Mouse (Mus musculus): ENCODE measurements around the gene Rnf39. TPM values are rescaled to one million over a fixed set of nuclear protein-coding genes. Genes with fewer than 3 reads are reported as not detected.

Gene Rnf39
- 4.0 and 5.1 TPM in 2 replicates for polyA plus RNA-seq (2012; rRNA removed)

- peak in 1 of 2 experiments; percentile 46 for DNase-seq (ENCODE audit: extremely low spot score in 1 of 2, low spot score in 1 of 2)
Measured at GRCm38 (mm10) chr17:36942791-36943471, at the start of gene Rnf39. Rnf39 (plus strand) TSS chr17:36942918.

GRCm38 (mm10) chr17:36893387-36893786 is 49.3 kb upstream of the Rnf39 start:
- DNase-seq (ENCODE audit: extremely low spot score in 1 of 2, low spot score in 1 of 2): no peak

GRCm38 (mm10) chr17:36896583-36896982 is 46.1 kb upstream of the Rnf39 start:
- DNase-seq (ENCODE audit: extremely low spot score in 1 of 2, low spot score in 1 of 2): peak in 1 of 2 experiments; percentile 64

GRCm38 (mm10) chr17:36897065-36897464 is 45.7 kb upstream of the Rnf39 start:
- no peak for DNase-seq (ENCODE audit: extremely low spot score in 1 of 2, low spot score in 1 of 2)

GRCm38 (mm10) chr17:36897552-36898205 is 45.0 kb upstream of the Rnf39 start, which contains the start of gene Trim31:
Trim31 (plus strand) TSS chr17:36898118.
- no peak for DNase-seq (ENCODE audit: extremely low spot score in 1 of 2, low spot score in 1 of 2)

- DNase-seq (ENCODE audit: extremely low spot score in 1 of 2, low spot score in 1 of 2): no peak
Measured at GRCm38 (mm10) chr17:36899376-36899775, 43.3 kb upstream of the Rnf39 start.

- peak in 1 of 2 experiments; percentile 61 for DNase-seq (ENCODE audit: extremely low spot score in 1 of 2, low spot score in 1 of 2)
Measured at GRCm38 (mm10) chr17:36900001-36900400, 42.7 kb upstream of the Rnf39 start.

GRCm38 (mm10) chr17:36900691-36901090 is 42.0 kb upstream of the Rnf39 start:
- DNase-seq (ENCODE audit: extremely low spot score in 1 of 2, low spot score in 1 of 2): no peak

GRCm38 (mm10) chr17:36903651-36904050 is 39.1 kb upstream of the Rnf39 start:
- DNase-seq (ENCODE audit: extremely low spot score in 1 of 2, low spot score in 1 of 2): no peak

GRCm38 (mm10) chr17:36908235-36908634 is 34.5 kb upstream of the Rnf39 start:
- no peak for DNase-seq (ENCODE audit: extremely low spot score in 1 of 2, low spot score in 1 of 2)

- DNase-seq (ENCODE audit: extremely low spot score in 1 of 2, low spot score in 1 of 2): no peak
Measured at GRCm38 (mm10) chr17:36909802-36910201, 32.9 kb upstream of the Rnf39 start.

GRCm38 (mm10) chr17:36912031-36912430 is 30.7 kb upstream of the Rnf39 start:
- no peak for DNase-seq (ENCODE audit: extremely low spot score in 1 of 2, low spot score in 1 of 2)

GRCm38 (mm10) chr17:36914108-36914507 is 28.6 kb upstream of the Rnf39 start:
- peak; percentile 53 to 90 for DNase-seq (ENCODE audit: extremely low spot score in 1 of 2, low spot score in 1 of 2)

- peak in 1 of 2 experiments; percentile 81 for DNase-seq (ENCODE audit: extremely low spot score in 1 of 2, low spot score in 1 of 2)
Measured at GRCm38 (mm10) chr17:36915076-36915475, 27.6 kb upstream of the Rnf39 start.

GRCm38 (mm10) chr17:36920239-36920638 is 22.5 kb upstream of the Rnf39 start:
- no peak for DNase-seq (ENCODE audit: extremely low spot score in 1 of 2, low spot score in 1 of 2)

GRCm38 (mm10) chr17:36922715-36923114 is 20.0 kb upstream of the Rnf39 start:
- DNase-seq (ENCODE audit: extremely low spot score in 1 of 2, low spot score in 1 of 2): no peak

GRCm38 (mm10) chr17:36923491-36923890 is 19.2 kb upstream of the Rnf39 start:
- DNase-seq (ENCODE audit: extremely low spot score in 1 of 2, low spot score in 1 of 2): no peak

GRCm38 (mm10) chr17:36927496-36928120 is 15.1 kb upstream of the Rnf39 start:
- DNase-seq (ENCODE audit: extremely low spot score in 1 of 2, low spot score in 1 of 2): no peak

- DNase-seq (ENCODE audit: extremely low spot score in 1 of 2, low spot score in 1 of 2): peak in 1 of 2 experiments; percentile 45
Measured at GRCm38 (mm10) chr17:36929236-36929932, 13.3 kb upstream of the Rnf39 start.

- DNase-seq (ENCODE audit: extremely low spot score in 1 of 2, low spot score in 1 of 2): no peak
Measured at GRCm38 (mm10) chr17:36930233-36930632, 12.5 kb upstream of the Rnf39 start.

- peak in 1 of 2 experiments; percentile 58 for DNase-seq (ENCODE audit: extremely low spot score in 1 of 2, low spot score in 1 of 2)
Measured at GRCm38 (mm10) chr17:36931130-36931529, 11.6 kb upstream of the Rnf39 start.
